Mouse (Mus musculus): ENCODE results near the gene Dnajc14. TPM values are rescaled to one million over a fixed set of nuclear protein-coding genes. Genes with fewer than 3 reads are reported as not detected.

The Dnajc14 gene
- total and polyA plus RNA-seq, 3 experiments: 8.4 to 36.4 (median 34.1) TPM

DNA sequence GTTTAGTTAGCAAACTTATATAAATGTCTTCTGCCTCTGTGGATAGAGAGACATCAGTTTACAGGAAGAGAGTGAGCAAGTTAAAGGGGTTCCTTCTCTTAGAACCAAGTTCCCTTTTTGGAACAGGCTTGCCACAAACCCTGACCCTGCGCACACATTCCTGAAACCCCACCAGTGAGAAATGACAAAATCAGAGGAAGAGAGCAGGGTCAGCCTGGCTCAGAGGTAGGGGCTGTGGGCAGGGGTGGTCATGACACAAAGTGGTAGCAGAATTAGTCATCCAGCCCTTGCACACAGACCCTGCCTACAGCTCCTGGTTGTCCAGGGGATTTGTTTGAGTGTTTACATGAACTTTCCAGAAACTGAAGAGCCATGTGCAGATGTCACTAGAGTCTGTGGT lies 23.7 kb upstream of the Dnajc14 start:
- intact Hi-C loops (cut with DNase I): loop anchor here (2.0 kb wide), 1 partner anchor 23 kb away; no protein-coding TSS in a partner anchor
- peak overlapping the region; percentile 88 for H3K27ac ChIP-seq
- TF ChIP-seq POLR2A (IDR thresholded peaks at IDR 0.05; ENCODE audit: insufficient read depth, low read depth, low read length) (no peak), CTCF (IDR thresholded peaks at IDR 0.05) (no peak), EP300 (IDR thresholded peaks at IDR 0.05; ENCODE audit: insufficient read depth, low read depth, low read length) (no peak)

DNA sequence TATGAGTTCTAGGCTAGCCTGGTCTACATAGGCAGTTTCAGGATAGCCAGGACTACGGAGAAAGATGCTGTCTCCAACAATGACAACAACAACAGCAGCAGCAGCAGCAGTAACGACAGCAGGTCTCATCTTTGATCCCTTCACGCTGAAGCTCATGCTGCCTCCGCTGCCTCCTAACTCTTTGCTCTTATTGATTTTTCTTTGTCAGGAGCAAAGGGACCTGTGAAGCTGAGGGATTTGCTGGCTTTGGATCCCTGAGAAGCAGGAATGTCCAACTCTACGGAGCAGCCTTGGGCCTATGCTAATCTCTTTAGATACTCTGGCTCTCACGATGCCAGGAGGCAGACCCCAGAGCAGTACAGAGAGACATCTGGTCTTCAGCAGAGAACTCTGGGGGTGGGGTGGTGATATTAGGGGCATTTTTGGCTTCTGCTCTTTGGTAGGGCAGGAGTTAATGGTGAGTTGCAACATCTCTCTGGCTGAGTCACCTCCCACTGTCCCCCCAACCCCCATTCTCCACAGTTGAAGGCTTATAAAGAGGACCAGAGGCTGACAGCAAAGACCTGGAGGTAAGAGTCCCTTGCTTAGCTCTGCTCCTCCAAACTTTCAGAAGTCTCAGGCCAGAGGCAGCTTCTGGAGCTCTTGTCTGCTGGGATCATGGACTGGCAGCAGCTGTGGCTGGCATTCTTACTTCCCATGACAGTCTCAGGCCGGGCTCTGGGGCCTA lies 13.3 kb upstream of the Dnajc14 start, which contains the start of gene Mmp19:
Gene Mmp19 (plus strand): TSS at position 513 of the 727 bp plus-strand sequence.
- Histone ChIP-seq H3K27me3 (ENCODE audit: control insufficient read depth, insufficient read depth, low read length) (no peaks in the 10 kb centered on the region), H3K4me1 (ENCODE audit: control insufficient read depth, insufficient read depth, low read length) (no peaks in the 10 kb centered on the region), H3K36me3 (ENCODE audit: control insufficient read depth, insufficient read depth, low read length) (no peaks in the 10 kb centered on the region), H3K79me2 (replicated peaks; ENCODE audit: control insufficient read depth, insufficient read depth, low read length) (no peaks in the 10 kb centered on the region), H3K27ac (peak within 1 kb of the TSS; percentile 41), H3K9ac (ENCODE audit: low read depth, low read length) (no peak within 1 kb of the TSS), H3K4me3 (peak within 1 kb of the TSS; percentile 11; the same call in 1 of the 2 replicates)
- intact Hi-C loops (cut with DNase I): no loop called here
- WGBS: 58% methylated on average over 7 of the region's 7 CpGs
- TF ChIP-seq POLR2A (IDR thresholded peaks at IDR 0.05; ENCODE audit: insufficient read depth, low read depth, low read length) (no peak), CTCF (IDR thresholded peaks at IDR 0.05) (no peak), EP300 (IDR thresholded peaks at IDR 0.05; ENCODE audit: insufficient read depth, low read depth, low read length) (no peak)
- DNase-seq: peak; percentile 43 to 46

More for the DNA sequence above, 23.7 kb upstream of the Dnajc14 start:
- Histone ChIP-seq H3K4me3 (no peak overlapping the region), H3K27me3 (ENCODE audit: control insufficient read depth, insufficient read depth, low read length) (no peaks in the 10 kb centered on the region), H3K4me1 (ENCODE audit: control insufficient read depth, insufficient read depth, low read length) (peaks cover 8% of the 10 kb centered on the region), H3K9ac (ENCODE audit: low read depth, low read length) (no peak overlapping the region), H3K36me3 (ENCODE audit: control insufficient read depth, insufficient read depth, low read length) (peaks cover 5% of the 10 kb centered on the region), H3K79me2 (replicated peaks; ENCODE audit: control insufficient read depth, insufficient read depth, low read length) (no peaks in the 10 kb centered on the region)
- WGBS: 83% methylated on average over 1 of the region's 1 CpGs
- no peak for DNase-seq

DNA sequence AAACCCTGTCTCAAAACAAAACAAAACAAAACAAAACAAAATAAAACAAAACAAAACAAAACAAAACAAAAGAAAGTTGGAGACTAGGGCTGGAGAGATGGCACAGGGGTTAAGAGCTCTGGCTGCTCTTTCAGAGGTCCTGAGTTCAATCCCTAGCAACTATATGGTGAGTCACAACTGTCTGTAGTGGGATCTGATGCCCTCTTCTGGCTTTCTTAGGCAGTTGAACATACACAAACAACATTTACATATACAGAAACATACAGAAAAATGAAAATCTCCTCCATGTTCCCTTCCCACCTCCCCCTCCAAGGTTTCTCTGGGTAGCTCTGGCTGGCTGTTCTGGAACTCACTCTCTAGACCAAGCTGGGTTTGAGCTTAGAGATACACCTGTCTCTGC lies 11.8 kb upstream of the Dnajc14 start:
- intact Hi-C loops (cut with DNase I): no loop called here
- H3K9ac ChIP-seq (ENCODE audit: low read depth, low read length): no peak overlapping the region
- H3K36me3 ChIP-seq (ENCODE audit: control insufficient read depth, insufficient read depth, low read length): no peaks in the 10 kb centered on the region
- H3K27me3 ChIP-seq (ENCODE audit: control insufficient read depth, insufficient read depth, low read length): no peaks in the 10 kb centered on the region
- H3K27ac ChIP-seq: no peak overlapping the region
- H3K4me3 ChIP-seq: no peak overlapping the region
- H3K4me1 ChIP-seq (ENCODE audit: control insufficient read depth, insufficient read depth, low read length): no peaks in the 10 kb centered on the region
- H3K79me2 ChIP-seq (replicated peaks; ENCODE audit: control insufficient read depth, insufficient read depth, low read length): no peaks in the 10 kb centered on the region
- TF ChIP-seq CTCF (IDR thresholded peaks at IDR 0.05): peak; percentile 32
- TF ChIP-seq POLR2A (IDR thresholded peaks at IDR 0.05; ENCODE audit: insufficient read depth, low read depth, low read length): no peak
- no peak for DNase-seq

DNA sequence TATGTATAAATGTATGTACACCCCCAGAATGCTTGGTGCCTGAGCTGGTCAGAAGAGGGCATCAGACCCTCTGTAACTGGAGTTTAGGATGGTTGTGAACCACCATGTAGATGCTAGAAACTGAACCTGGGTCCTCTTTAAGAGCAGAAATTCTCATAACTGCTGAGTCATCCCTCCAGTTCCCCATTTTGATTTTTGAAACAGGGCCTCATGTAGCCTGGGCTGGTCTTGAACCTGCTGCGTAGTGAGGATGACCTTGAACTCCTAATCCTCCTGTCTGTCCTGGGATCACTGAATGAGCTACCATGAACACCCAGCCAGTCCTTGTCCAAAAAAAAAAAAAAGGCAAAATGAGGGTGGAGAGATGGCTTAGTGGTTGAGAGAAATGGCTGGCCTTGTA lies 10.6 kb upstream of the Dnajc14 start:
- Histone ChIP-seq H3K9ac (ENCODE audit: low read depth, low read length) (no peak overlapping the region), H3K79me2 (replicated peaks; ENCODE audit: control insufficient read depth, insufficient read depth, low read length) (no peaks in the 10 kb centered on the region), H3K4me1 (ENCODE audit: control insufficient read depth, insufficient read depth, low read length) (no peaks in the 10 kb centered on the region), H3K27me3 (ENCODE audit: control insufficient read depth, insufficient read depth, low read length) (no peaks in the 10 kb centered on the region), H3K36me3 (ENCODE audit: control insufficient read depth, insufficient read depth, low read length) (no peaks in the 10 kb centered on the region), H3K4me3 (no peak overlapping the region), H3K27ac (no peak overlapping the region)
- intact Hi-C loops (cut with DNase I): no loop called here
- TF ChIP-seq POLR2A (IDR thresholded peaks at IDR 0.05; ENCODE audit: insufficient read depth, low read depth, low read length) (no peak), CTCF (IDR thresholded peaks at IDR 0.05) (no peak), EP300 (IDR thresholded peaks at IDR 0.05; ENCODE audit: insufficient read depth, low read depth, low read length) (no peak)
- 100% methylated on average over 1 of the region's 1 CpGs for WGBS
- no peak for DNase-seq

DNA sequence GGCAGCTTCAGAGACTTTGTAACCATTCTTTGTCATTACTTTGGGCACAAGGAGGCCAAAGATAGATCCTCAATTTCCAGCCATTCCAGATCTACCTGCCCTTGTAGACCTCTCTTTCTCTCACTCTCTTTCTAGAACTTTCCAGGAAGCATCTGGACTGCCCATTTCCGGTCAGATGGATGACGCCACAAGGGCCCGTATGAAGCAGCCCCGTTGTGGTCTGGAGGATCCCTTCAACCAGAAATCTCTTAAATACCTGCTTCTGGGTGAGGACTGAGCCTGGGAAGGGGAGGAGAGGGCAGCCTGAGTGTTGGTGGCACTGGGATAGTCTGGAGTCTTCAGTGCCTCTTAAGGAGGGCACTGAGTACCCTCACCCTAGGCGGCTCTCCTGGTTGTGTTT lies 9.5 kb upstream of the Dnajc14 start:
- no peak for DNase-seq
- H3K4me1 ChIP-seq (ENCODE audit: control insufficient read depth, insufficient read depth, low read length): no peaks in the 10 kb centered on the region
- no peaks in the 10 kb centered on the region for H3K36me3 ChIP-seq (ENCODE audit: control insufficient read depth, insufficient read depth, low read length)
- H3K4me3 ChIP-seq: no peak overlapping the region
- H3K9ac ChIP-seq (ENCODE audit: low read depth, low read length): no peak overlapping the region
- intact Hi-C loops (cut with DNase I): no loop called here
- TF ChIP-seq CTCF (IDR thresholded peaks at IDR 0.05): no peak
- no peak for TF ChIP-seq POLR2A (IDR thresholded peaks at IDR 0.05; ENCODE audit: insufficient read depth, low read depth, low read length)
- TF ChIP-seq EP300 (IDR thresholded peaks at IDR 0.05; ENCODE audit: insufficient read depth, low read depth, low read length): no peak
- H3K27ac ChIP-seq: no peak overlapping the region
- 69% methylated on average over 5 of the region's 5 CpGs for WGBS
- no peaks in the 10 kb centered on the region for H3K79me2 ChIP-seq (replicated peaks; ENCODE audit: control insufficient read depth, insufficient read depth, low read length)
- no peaks in the 10 kb centered on the region for H3K27me3 ChIP-seq (ENCODE audit: control insufficient read depth, insufficient read depth, low read length)

DNA sequence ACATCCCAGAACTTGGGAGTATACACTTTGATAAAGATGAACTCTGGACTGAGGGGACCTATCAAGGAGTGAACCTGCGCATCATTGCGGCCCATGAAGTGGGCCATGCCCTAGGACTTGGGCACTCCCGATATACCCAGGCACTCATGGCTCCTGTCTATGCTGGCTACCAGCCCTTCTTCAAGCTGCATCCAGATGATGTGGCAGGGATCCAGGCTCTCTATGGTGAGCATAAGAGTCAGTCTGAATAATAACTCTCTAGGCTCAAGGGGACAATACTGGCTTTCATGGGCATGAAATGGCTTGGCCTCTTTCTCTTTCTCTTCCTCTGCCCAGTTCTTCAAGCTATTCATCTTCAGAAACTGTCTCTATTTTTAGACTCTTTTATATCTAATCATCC lies 8.3 kb upstream of the Dnajc14 start:
- H3K79me2 ChIP-seq (replicated peaks; ENCODE audit: control insufficient read depth, insufficient read depth, low read length): no peaks in the 10 kb centered on the region
- no peaks in the 10 kb centered on the region for H3K27me3 ChIP-seq (ENCODE audit: control insufficient read depth, insufficient read depth, low read length)
- 86% methylated on average over 3 of the region's 3 CpGs for WGBS
- no peak overlapping the region for H3K4me3 ChIP-seq
- no peak for DNase-seq
- no peaks in the 10 kb centered on the region for H3K4me1 ChIP-seq (ENCODE audit: control insufficient read depth, insufficient read depth, low read length)
- intact Hi-C loops (cut with DNase I): no loop called here
- TF ChIP-seq POLR2A (IDR thresholded peaks at IDR 0.05; ENCODE audit: insufficient read depth, low read depth, low read length) (no peak), EP300 (IDR thresholded peaks at IDR 0.05; ENCODE audit: insufficient read depth, low read depth, low read length) (no peak), CTCF (IDR thresholded peaks at IDR 0.05) (no peak)
- no peaks in the 10 kb centered on the region for H3K36me3 ChIP-seq (ENCODE audit: control insufficient read depth, insufficient read depth, low read length)
- H3K9ac ChIP-seq (ENCODE audit: low read depth, low read length): no peak overlapping the region
- no peak overlapping the region for H3K27ac ChIP-seq
